Mouse (Mus musculus): ENCODE results near the gene Zmpste24. TPM values are rescaled to one million over a fixed set of nuclear protein-coding genes. Genes with fewer than 3 reads are reported as not detected.

The Zmpste24 gene
- polyA plus RNA-seq (2012; rRNA removed): 12.4 and 13.1 TPM in 2 replicates

DNA sequence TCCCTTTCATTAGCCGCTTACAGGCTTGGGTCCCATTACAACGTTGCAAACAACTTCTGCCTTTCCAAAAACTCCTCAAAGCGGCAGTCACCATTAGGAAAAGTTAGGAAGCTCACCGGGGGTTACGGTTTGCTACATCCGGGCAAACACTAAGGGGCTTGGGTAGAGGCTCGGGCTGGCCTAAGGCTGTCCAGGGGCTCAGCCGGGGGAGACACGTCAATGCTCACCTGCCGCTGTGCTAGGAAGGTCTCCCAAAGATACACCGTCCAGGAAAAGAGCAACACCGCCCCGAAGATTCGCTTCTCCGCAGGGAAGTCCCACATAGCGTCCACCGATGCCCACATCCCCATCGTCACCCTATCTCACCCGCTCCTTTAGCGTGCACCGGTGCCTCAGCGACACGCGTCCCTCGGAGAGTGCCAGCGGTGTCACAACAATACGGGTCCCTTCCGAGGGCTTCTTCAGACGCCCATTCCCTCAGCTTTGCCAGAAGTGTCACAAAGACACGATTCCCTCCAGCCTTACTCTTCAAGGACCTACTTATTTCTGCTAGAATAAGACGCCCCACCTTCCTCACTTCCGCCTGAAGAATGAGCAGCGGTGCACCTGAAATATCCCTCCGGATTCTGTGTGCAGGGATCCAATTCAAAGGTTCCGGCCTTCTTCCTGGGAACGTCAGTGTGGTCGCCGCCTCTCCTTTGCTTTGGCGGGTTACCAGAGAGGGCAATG, at the start of gene Zmpste24:
Gene Zmpste24 (minus strand): TSS at position 592 of the 729 bp plus-strand sequence.

DNA sequence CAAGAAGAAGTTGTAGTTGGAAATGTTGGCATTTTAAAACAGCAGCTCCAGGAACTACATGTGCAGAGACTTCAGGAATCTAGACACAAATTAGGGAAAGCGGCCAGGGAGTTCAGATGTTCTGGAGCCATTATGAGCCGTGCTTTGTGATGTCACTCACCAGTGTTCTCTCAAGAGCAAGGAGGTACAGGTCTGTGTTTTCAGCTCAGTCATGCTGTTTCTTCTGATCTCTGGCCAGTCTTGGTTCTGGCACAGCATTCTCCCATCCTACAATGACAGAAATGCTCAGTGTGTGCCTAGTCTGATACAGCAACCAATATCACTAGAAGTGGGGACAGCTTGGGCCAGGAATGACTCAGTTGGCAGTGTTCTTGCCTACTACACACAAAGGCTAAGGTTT, 11.1 kb upstream of the Zmpste24 start, which contains the start of gene Tmco2:
Gene Tmco2 (minus strand): TSS at position 101 of the 400 bp plus-strand sequence.

DNA sequence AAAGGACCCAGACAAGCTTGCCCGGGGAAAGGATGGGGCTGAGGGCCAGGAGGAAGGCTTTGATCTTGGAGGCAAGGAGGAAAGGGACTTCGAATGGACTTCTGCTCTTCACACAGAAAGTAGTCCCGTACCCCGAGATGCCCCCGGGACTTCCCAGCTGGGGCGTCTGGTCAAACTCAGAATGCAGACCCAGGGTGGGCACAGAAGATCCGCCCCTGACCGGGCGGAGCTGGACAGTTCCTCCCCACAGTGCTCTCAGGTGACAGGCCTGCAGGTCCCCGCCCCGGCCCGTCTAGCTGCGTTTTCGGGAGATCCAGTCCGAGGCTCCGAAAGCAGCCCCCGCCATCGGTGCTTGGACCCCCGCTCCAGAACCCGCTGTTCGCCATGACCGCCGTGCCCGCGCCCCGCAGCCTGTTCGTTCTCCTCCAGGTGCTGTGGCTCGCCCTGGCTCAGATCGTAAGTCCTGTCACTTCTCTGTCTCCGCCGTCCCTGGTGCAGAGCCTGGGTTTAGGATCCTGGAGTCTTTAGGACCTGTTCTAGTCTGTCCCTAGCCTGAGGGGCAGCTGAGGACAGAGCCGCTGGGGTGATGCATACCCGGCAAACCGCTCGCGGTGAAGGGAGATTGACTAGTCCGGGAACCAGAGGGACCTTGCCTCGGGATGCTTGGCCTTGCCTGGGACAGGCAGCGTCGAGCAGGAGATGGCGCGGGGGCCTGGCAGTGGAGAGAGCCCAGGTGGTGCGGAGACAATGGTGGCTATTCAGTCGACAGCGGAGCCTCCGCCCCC, 58.5 kb downstream of the Zmpste24 start, which contains the start of gene Col9a2:
Gene Col9a2 (plus strand): TSS at position 55 of the 785 bp plus-strand sequence.

DNA sequence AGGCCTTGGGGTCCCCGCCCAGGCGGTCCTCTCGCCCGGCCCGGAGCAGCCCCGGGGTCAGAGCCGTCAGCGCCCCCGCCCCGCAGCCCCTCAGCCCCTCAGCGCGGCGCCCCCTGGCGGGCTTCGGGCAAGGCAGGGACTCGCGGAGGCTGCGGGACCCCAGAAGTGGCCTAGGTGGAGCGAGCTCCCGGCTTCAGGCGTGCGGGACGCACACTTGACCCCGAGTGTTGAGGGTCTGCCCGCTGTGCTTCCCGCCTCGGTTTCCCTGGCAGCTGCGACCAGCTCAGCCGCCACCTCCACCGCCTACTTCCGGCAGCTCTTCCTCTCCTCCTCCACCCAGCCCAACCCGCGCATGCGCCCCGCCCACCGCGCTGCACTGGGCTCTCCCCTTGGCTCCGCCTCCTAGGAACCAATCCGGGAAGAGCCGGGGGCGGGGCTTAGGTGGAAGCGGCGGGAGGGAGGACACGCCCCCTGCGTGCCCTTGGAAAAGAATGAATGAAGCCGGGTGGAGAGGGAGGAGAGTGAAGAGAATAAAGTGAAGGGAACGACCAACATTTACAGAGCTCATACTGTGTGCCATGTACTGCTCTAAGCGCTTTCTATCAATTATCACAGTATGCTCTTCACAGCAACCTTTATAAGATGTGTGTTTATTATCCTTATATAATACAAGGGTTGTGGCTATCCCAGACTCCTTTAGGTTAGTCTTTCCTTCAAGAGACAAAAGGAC, 80.9 kb downstream of the Zmpste24 start, which contains the start of gene Smap2:
Gene Smap2 (minus strand): TSS at position 320 of the 730 bp plus-strand sequence.

Other genes starting within 250 kb of the Zmpste24 start
- gene Rims3, start 243.4 kb downstream of the Zmpste24 start, polyA plus RNA-seq (2012; rRNA removed): 1.00 and 1.0 TPM in 2 replicates
- gene Exo5, start 173.2 kb downstream of the Zmpste24 start, polyA plus RNA-seq (2012; rRNA removed): 4.1 and 4.5 TPM in 2 replicates
- gene Zfp69, start 146.5 kb downstream of the Zmpste24 start, polyA plus RNA-seq (2012; rRNA removed): 1.9 and 2.9 TPM in 2 replicates
- 16.6 and 18.0 TPM in 2 replicates for gene Smap2, start 81.0 kb downstream of the Zmpste24 start, polyA plus RNA-seq (2012; rRNA removed)
- 0.53 and 0.77 TPM in 2 replicates for gene Col9a2, start 58.9 kb downstream of the Zmpste24 start, polyA plus RNA-seq (2012; rRNA removed)
- not detected in 2 replicates for gene Tmco2, start 11.0 kb upstream of the Zmpste24 start, polyA plus RNA-seq (2012; rRNA removed)
- 1.8 and 2.2 TPM in 2 replicates for gene Rlf, start 116.8 kb upstream of the Zmpste24 start, polyA plus RNA-seq (2012; rRNA removed)
- gene Gm12888, start 226.7 kb upstream of the Zmpste24 start, polyA plus RNA-seq (2012; rRNA removed): not detected in 2 replicates